Mouse (Mus musculus): ENCODE data around the gene Vamp8. TPM values are rescaled to one million over a fixed set of nuclear protein-coding genes. Genes with fewer than 3 reads are reported as not detected.

Vamp8 gene
- total and polyA plus RNA-seq, 2 experiments from 2014 or later: 17.4 to 39.6 TPM

GRCm38 (mm10) chr6:72430989-72431921 is 40.8 kb upstream of the Vamp8 start:
- H3K4me1 ChIP-seq (ENCODE audit: insufficient read depth, low read length): peaks cover under 1% of the 10 kb centered on the region; the same call in 1 of the 2 replicates
- no peak; the same call in 1 of the 2 replicates for ATAC-seq
- H3K36me3 ChIP-seq (ENCODE audit: insufficient read depth, low read length): peaks cover 45% of the 10 kb centered on the region
- peak; percentile 9 for DNase-seq (ENCODE audit: low spot score)
- 32% methylated on average over 5 of the region's 5 CpGs for WGBS
- no peak overlapping the region for H3K4me3 ChIP-seq (ENCODE audit: low read length)
- no peak overlapping the region for H3K9ac ChIP-seq (replicated peaks; ENCODE audit: low read length)
- no peaks in the 10 kb centered on the region for H3K27me3 ChIP-seq (ENCODE audit: insufficient read depth, low read length)
- H3K4me2 ChIP-seq (ENCODE audit: low read depth, low read length): no peak overlapping the region
- no peak overlapping the region for H3K27ac ChIP-seq
- 0 out of 2 replicates have a peak, but pooled peaks have one; percentile 13 for TF ChIP-seq CTCF (IDR thresholded peaks at IDR 0.05; ENCODE audit: low read depth)
- H3K9me3 ChIP-seq (ENCODE audit: low read length): no peaks in the 10 kb centered on the region

- no peak overlapping the region for H3K9ac ChIP-seq (replicated peaks; ENCODE audit: low read length)
- 88% methylated on average over 21 of the region's 21 CpGs for WGBS
- no peak for TF ChIP-seq CTCF (IDR thresholded peaks at IDR 0.05; ENCODE audit: low read depth)
- no peaks in the 10 kb centered on the region for H3K4me1 ChIP-seq (ENCODE audit: insufficient read depth, low read length)
- H3K9me3 ChIP-seq (ENCODE audit: low read length): no peaks in the 10 kb centered on the region
- H3K4me3 ChIP-seq (ENCODE audit: low read length): no peak overlapping the region
- no peaks in the 10 kb centered on the region for H3K27me3 ChIP-seq (ENCODE audit: insufficient read depth, low read length)
- no peak for DNase-seq (ENCODE audit: low spot score)
- no peak overlapping the region for H3K4me2 ChIP-seq (ENCODE audit: low read depth, low read length)
- H3K36me3 ChIP-seq (ENCODE audit: insufficient read depth, low read length): peaks cover 48% of the 10 kb centered on the region
- no peak for ATAC-seq
- H3K27ac ChIP-seq: no peak overlapping the region
Observed at GRCm38 (mm10) chr6:72429061-72429842, 38.7 kb upstream of the Vamp8 start.

- Histone ChIP-seq H3K4me3 (ENCODE audit: low read length) (no peak overlapping the region), H3K9me3 (ENCODE audit: low read length) (no peaks in the 10 kb centered on the region), H3K4me1 (ENCODE audit: insufficient read depth, low read length) (no peaks in the 10 kb centered on the region), H3K27ac (no peak overlapping the region), H3K4me2 (ENCODE audit: low read depth, low read length) (no peak overlapping the region), H3K36me3 (ENCODE audit: insufficient read depth, low read length) (peaks cover 58% of the 10 kb centered on the region), H3K9ac (replicated peaks; ENCODE audit: low read length) (no peak overlapping the region), H3K27me3 (ENCODE audit: insufficient read depth, low read length) (no peaks in the 10 kb centered on the region)
- DNase-seq (ENCODE audit: low spot score) (peak; percentile 85), ATAC-seq (peak; percentile 88)
- TF ChIP-seq CTCF (IDR thresholded peaks at IDR 0.05; ENCODE audit: low read depth): peak; percentile 88
- WGBS: 30% methylated on average over 8 of the region's 8 CpGs
Observed at GRCm38 (mm10) chr6:72428036-72428435, 37.5 kb upstream of the Vamp8 start.

GRCm38 (mm10) chr6:72425646-72426045 is 35.1 kb upstream of the Vamp8 start:
- H3K4me2 ChIP-seq (ENCODE audit: low read depth, low read length): no peak overlapping the region
- no peak for DNase-seq (ENCODE audit: low spot score)
- no peaks in the 10 kb centered on the region for H3K27me3 ChIP-seq (ENCODE audit: insufficient read depth, low read length)
- H3K4me1 ChIP-seq (ENCODE audit: insufficient read depth, low read length): no peaks in the 10 kb centered on the region
- no peak overlapping the region for H3K27ac ChIP-seq
- TF ChIP-seq CTCF (IDR thresholded peaks at IDR 0.05; ENCODE audit: low read depth): no peak
- H3K4me3 ChIP-seq (ENCODE audit: low read length): no peak overlapping the region
- no peak overlapping the region for H3K9ac ChIP-seq (replicated peaks; ENCODE audit: low read length)
- 95% methylated on average over 11 of the region's 11 CpGs for whole genome bisulfite sequencing
- no peaks in the 10 kb centered on the region for H3K9me3 ChIP-seq (ENCODE audit: low read length)
- ATAC-seq: no peak
- peaks cover 59% of the 10 kb centered on the region for H3K36me3 ChIP-seq (ENCODE audit: insufficient read depth, low read length)

- Histone ChIP-seq H3K4me3 (ENCODE audit: low read length) (no peak overlapping the region), H3K9me3 (ENCODE audit: low read length) (no peaks in the 10 kb centered on the region), H3K4me2 (ENCODE audit: low read depth, low read length) (no peak overlapping the region), H3K4me1 (ENCODE audit: insufficient read depth, low read length) (no peaks in the 10 kb centered on the region), H3K27me3 (ENCODE audit: insufficient read depth, low read length) (no peaks in the 10 kb centered on the region), H3K27ac (no peak overlapping the region), H3K9ac (replicated peaks; ENCODE audit: low read length) (no peak overlapping the region), H3K36me3 (ENCODE audit: insufficient read depth, low read length) (peaks cover 66% of the 10 kb centered on the region)
- DNase-seq (ENCODE audit: low spot score) (no peak), ATAC-seq (no peak)
- TF ChIP-seq CTCF (IDR thresholded peaks at IDR 0.05; ENCODE audit: low read depth): no peak
- 93% methylated on average over 10 of the region's 10 CpGs for whole genome bisulfite sequencing
Observed at GRCm38 (mm10) chr6:72420901-72421300, 30.4 kb upstream of the Vamp8 start.

GRCm38 (mm10) chr6:72419806-72420205 is 29.3 kb upstream of the Vamp8 start:
- Histone ChIP-seq H3K27ac (no peak overlapping the region), H3K9me3 (ENCODE audit: low read length) (no peaks in the 10 kb centered on the region), H3K36me3 (ENCODE audit: insufficient read depth, low read length) (peaks cover 55% of the 10 kb centered on the region), H3K9ac (replicated peaks; ENCODE audit: low read length) (no peak overlapping the region), H3K4me3 (ENCODE audit: low read length) (no peak overlapping the region), H3K4me2 (ENCODE audit: low read depth, low read length) (no peak overlapping the region), H3K27me3 (ENCODE audit: insufficient read depth, low read length) (no peaks in the 10 kb centered on the region), H3K4me1 (ENCODE audit: insufficient read depth, low read length) (peaks cover 6% of the 10 kb centered on the region)
- WGBS: 86% methylated on average over 1 of the region's 1 CpGs
- DNase-seq (ENCODE audit: low spot score): no peak
- no peak for TF ChIP-seq CTCF (IDR thresholded peaks at IDR 0.05; ENCODE audit: low read depth)
- no peak for ATAC-seq
